18 mouse cellular contexts compared by ENCODE assay signal in the genomic region with DNA sequence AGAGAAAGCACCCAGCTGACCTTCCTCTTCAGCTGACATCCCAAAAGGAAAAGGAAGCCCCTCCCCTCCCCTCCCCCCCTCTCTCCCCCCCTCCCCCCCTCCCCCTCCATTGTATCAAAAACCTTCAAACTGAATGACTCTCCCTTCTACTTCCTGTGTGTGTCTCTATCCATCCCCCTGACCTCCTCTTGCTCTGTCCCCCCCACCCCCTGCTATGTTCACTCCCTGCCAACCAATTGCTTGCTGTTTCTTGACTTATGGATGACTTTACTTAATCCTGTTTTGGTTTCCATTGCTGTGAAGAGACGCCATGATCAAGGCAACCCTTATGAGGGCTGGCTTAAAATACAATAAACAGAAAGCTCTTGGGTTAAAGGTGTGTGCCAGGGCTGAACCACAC.
"Had no signal": no experiment of that assay in that cellular context is flagged by ENCODE, and none has a peak within 500 bp of the region (broad histone marks: within the 10 kb centered on the region; RNA-seq: fewer than 3 reads in every experiment).

No protein-coding gene starts in this region.

- H3K9ac ChIP-seq: limb, embryonic 15.5 days; liver, embryonic 12.5 days; liver, embryonic 15.5 days; neural tube, embryonic 12.5 days had no signal

- ATAC-seq: liver, embryonic 12.5 days had no signal

- H3K4me3 ChIP-seq: layer of hippocampus, adult 2 months; limb, embryonic 15.5 days; liver, embryonic 12.5 days; liver, embryonic 15.5 days; neural tube, embryonic 12.5 days had no signal

- DNase-seq: kidney, adult 18-20 months; kidney, postnatal 25 days; layer of hippocampus, adult 9-11 months; lung, adult 18-20 months; lung, postnatal 14 days; lung, postnatal 4 days; midbrain, embryonic 14.5 days; right cerebral cortex, postnatal 25 days; thymus, adult 18-20 months; thymus, postnatal 36 days had no signal

- H3K36me3 ChIP-seq: limb, embryonic 15.5 days; liver, embryonic 12.5 days; liver, embryonic 15.5 days; neural tube, embryonic 12.5 days had no signal

- H3K4me2 ChIP-seq: limb, embryonic 15.5 days; liver, embryonic 12.5 days; liver, embryonic 15.5 days; midbrain, embryonic 11.5 days; neural tube, embryonic 12.5 days had no signal

- H3K27me3 ChIP-seq: limb, embryonic 15.5 days; liver, embryonic 12.5 days; liver, embryonic 15.5 days; neural tube, embryonic 12.5 days had no signal

- H3K9me3 ChIP-seq: limb, embryonic 15.5 days; liver, embryonic 12.5 days; liver, embryonic 15.5 days; neural tube, embryonic 12.5 days had no signal

- H3K4me1 ChIP-seq: liver, embryonic 12.5 days; liver, embryonic 15.5 days; neural tube, embryonic 12.5 days had no signal

- H3K27ac ChIP-seq: kidney, postnatal 0 days; layer of hippocampus, adult 2 months; limb, embryonic 15.5 days; liver, embryonic 12.5 days; liver, embryonic 15.5 days; neural tube, embryonic 12.5 days; stomach, postnatal 0 days had no signal
